Mouse (Mus musculus) limb, embryonic 11.5 days (tissue): ENCODE measurements around the gene Podxl2. TPM values are rescaled to one million over a fixed set of nuclear protein-coding genes. Genes with fewer than 3 reads are reported as not detected.

ENCODE experiments used
- ATAC-seq: fragments of 200-750 bp; cut with Nextera tagmentation; 2 replicates; pipeline ENCODE4 v1.8.0; 2017; ENCODE audit warnings: low read depth; ENCODE audit not compliant: insufficient number of reproducible peaks, low FRiP score, low TSS enrichment
- DNase-seq: peaks from one replicate; pipeline ENCODE4 v3.0.0-alpha.2; 2015; ENCODE audit warnings: low spot score
- H3K27ac ChIP-seq: fragments of 300-500 bp; sonication (generic); replicated peaks from 2 replicates; pipeline ENCODE4 v1.5.1; 2014; ENCODE audit warnings: low read depth, mild to moderate bottlenecking, low read length
- H3K27me3 ChIP-seq: fragments of 300-500 bp; sonication (generic); 2 replicates; pipeline ENCODE4 v1.6.1; 2014; ENCODE audit warnings: mild to moderate bottlenecking, low read length, mixed read lengths; ENCODE audit not compliant: control insufficient read depth, insufficient read depth
- H3K36me3 ChIP-seq: fragments of 300-500 bp; sonication (generic); 2 replicates; pipeline ENCODE4 v1.6.1; 2014; ENCODE audit warnings: mild to moderate bottlenecking, low read length, moderate library complexity, mixed read lengths; ENCODE audit not compliant: control insufficient read depth, insufficient read depth
- H3K4me1 ChIP-seq: fragments of 300-500 bp; sonication (generic); 2 replicates; pipeline ENCODE4 v1.6.1; 2014; ENCODE audit warnings: low read length, mixed read lengths; ENCODE audit not compliant: control insufficient read depth, insufficient read depth
- H3K4me2 ChIP-seq: fragments of 300-500 bp; sonication (generic); 2 replicates; pipeline ENCODE4 v1.6.1; 2014; ENCODE audit warnings: low read depth, mild to moderate bottlenecking, moderate library complexity; ENCODE audit not compliant: severe bottlenecking
- H3K4me3 ChIP-seq: fragments of 300-500 bp; sonication (generic); 2 replicates; pipeline ENCODE4 v1.5.1; 2014; ENCODE audit warnings: low read depth, low read length
- H3K9ac ChIP-seq: fragments of 300-500 bp; sonication (generic); 2 replicates; pipeline ENCODE4 v1.6.1; 2014; ENCODE audit warnings: mild to moderate bottlenecking, low read length
- H3K9me3 ChIP-seq: fragments of 300-500 bp; sonication (generic); 2 replicates; pipeline ENCODE4 v1.6.1; 2016; ENCODE audit warnings: low read length; ENCODE audit not compliant: control insufficient read depth
- WGBS: fragments of 180-500 bp; shearing (Covaris S2); extraction: QIAGEN DNeasy Blood & Tissue Kit; methylation state at CpG from one replicate; pipeline ENCODE4 v1.1.7; 2014; 5-methylcytosine and 5-hydroxymethylcytosine counted together
- polyA plus RNA-seq: library from polyadenylated mRNA; unstranded; fragments of >200 nt; fragmentation: Nextera tagmentation; extraction: Ambion mirVana; gene quantifications from 2 replicates; pipeline ENCODE4 v1.2.1, GENCODE M21; 2014

The Podxl2 gene
- polyA plus RNA-seq, 1 experiment from 2014 or later, result 50.2 TPM

- Histone ChIP-seq H3K9ac (peak overlapping the region; percentile 59), H3K4me2 (peak overlapping the region; percentile 74), H3K27ac (no peak overlapping the region; the same call in 1 of the 2 replicates), H3K27me3 (no peaks in the 10 kb centered on the region), H3K4me3 (peak overlapping the region; percentile 72), H3K4me1 (peaks cover 6% of the 10 kb centered on the region), H3K9me3 (no peaks in the 10 kb centered on the region), H3K36me3 (no peaks in the 10 kb centered on the region; the same call in 1 of the 2 replicates)
- ATAC-seq (no peak), DNase-seq (no peak)
- 55% methylated on average over 9 of the region's 9 CpGs for WGBS
Measured at GRCm38 (mm10) chr6:88840791-88841513, 33.9 kb downstream of the Podxl2 start.

DNA sequence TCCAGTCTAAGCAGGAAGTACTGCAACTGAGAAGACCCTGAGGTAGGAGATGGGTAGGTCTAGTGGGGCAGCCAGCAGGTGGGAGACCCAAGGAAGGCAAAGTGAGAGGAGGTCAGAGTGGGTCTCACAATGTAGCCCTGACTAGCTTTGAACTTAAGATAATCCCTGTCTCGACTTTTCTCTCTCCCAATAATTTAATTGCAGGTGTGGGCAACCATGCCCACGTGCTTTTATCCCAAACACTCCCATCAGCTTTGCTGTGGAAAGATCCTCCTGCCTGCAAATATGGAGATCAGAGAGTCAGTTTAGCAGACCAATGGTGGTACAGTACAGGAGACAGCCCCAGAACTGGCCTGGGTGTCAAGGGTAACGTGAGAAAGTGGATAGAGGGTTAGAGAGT lies 34.6 kb downstream of the Podxl2 start:
- Histone ChIP-seq H3K9ac (no peak overlapping the region), H3K4me3 (no peak overlapping the region), H3K36me3 (no peaks in the 10 kb centered on the region; the same call in 1 of the 2 replicates), H3K27me3 (no peaks in the 10 kb centered on the region), H3K9me3 (no peaks in the 10 kb centered on the region), H3K27ac (no peak overlapping the region), H3K4me2 (no peak overlapping the region), H3K4me1 (peaks cover 6% of the 10 kb centered on the region)
- no peak for ATAC-seq
- no peak for DNase-seq
- 72% methylated on average over 3 of the region's 3 CpGs for WGBS

DNA sequence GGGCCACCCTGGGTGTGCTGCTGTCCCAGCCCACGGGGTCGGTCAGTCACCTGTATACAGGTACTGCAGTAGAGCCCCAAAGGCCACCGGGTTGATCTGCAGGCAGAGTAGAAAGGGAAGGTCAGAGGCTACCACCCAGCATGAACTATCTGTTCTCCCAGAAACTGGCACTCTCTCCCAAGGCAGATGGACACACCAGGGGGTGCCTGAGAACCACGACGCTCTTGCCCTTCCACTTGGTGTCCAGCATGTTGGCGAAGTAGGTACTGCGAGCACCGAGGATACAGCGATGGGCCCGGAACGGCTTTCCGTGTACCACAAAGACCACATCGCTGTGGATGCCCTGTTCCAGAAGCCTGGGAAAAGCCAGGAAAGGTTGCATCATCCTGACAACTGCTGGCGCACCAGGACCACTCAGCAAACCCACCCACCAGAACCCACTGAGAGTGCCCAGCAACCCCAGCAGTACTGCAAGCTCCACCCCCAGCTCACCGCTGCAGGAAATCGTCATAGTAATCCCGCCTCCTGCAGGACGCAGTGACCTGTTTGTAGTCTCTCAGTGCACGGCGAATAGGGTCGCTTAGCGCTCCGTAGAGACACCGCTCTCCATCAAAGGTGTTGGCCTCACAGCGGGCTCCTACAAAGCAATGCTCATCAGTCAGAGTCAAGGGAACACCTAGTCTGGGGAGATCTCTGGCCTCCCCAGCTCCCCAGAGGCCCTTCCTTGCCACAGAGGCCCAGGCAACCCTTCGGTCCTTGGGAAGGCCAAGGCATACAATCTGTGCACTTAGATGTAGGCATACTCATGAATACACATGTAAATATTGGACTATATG lies 35.5 kb downstream of the Podxl2 start:
- no peak for DNase-seq

GRCm38 (mm10) chr6:88838613-88839012 lies 36.2 kb downstream of the Podxl2 start:
- Histone ChIP-seq H3K9ac (no peak overlapping the region), H3K27ac (no peak overlapping the region), H3K4me3 (no peak overlapping the region), H3K4me1 (peaks cover 6% of the 10 kb centered on the region), H3K27me3 (no peaks in the 10 kb centered on the region), H3K36me3 (no peaks in the 10 kb centered on the region; the same call in 1 of the 2 replicates), H3K9me3 (no peaks in the 10 kb centered on the region), H3K4me2 (no peak overlapping the region)
- WGBS, result 88% methylated on average over 10 of the region's 10 CpGs
- no peak for DNase-seq
- ATAC-seq, result no peak

More for the DNA sequence above, 35.5 kb downstream of the Podxl2 start:
- Histone ChIP-seq H3K36me3 (no peaks in the 10 kb centered on the region; the same call in 1 of the 2 replicates), H3K9me3 (no peaks in the 10 kb centered on the region), H3K4me3 (no peak overlapping the region), H3K4me1 (peaks cover 6% of the 10 kb centered on the region), H3K9ac (no peak overlapping the region), H3K27ac (no peak overlapping the region), H3K27me3 (no peaks in the 10 kb centered on the region), H3K4me2 (no peak overlapping the region)
- no peak for ATAC-seq
- WGBS, result 84% methylated on average over 26 of the region's 26 CpGs

DNA sequence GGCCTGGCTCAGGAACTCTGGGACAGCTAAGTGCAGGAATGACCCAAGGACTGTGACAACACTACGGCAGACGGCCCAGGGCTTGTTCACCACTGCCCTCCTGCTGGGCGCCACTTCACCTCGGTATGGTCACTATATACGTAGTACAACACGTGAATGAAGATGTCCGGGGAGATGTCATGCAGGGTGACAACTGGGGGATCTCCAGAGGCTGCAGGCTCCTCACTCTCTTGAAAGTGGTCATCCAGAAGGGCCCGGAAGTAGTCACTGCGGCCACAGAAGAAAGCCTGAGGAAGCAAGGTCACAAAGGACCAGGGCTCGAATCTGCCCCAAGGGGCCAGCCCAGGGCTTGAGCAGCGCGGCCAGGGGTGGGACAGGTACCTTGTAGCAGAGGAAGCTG lies 36.8 kb downstream of the Podxl2 start:
- H3K27me3 ChIP-seq, result no peaks in the 10 kb centered on the region
- no peak overlapping the region for H3K4me3 ChIP-seq
- WGBS, result 96% methylated on average over 12 of the region's 12 CpGs
- no peak for DNase-seq
- H3K27ac ChIP-seq, result no peak overlapping the region
- no peaks in the 10 kb centered on the region; the same call in 1 of the 2 replicates for H3K36me3 ChIP-seq
- H3K9ac ChIP-seq, result no peak overlapping the region
- ATAC-seq, result no peak
- no peaks in the 10 kb centered on the region for H3K9me3 ChIP-seq
- no peak overlapping the region for H3K4me2 ChIP-seq
- peaks cover 4% of the 10 kb centered on the region for H3K4me1 ChIP-seq

DNA sequence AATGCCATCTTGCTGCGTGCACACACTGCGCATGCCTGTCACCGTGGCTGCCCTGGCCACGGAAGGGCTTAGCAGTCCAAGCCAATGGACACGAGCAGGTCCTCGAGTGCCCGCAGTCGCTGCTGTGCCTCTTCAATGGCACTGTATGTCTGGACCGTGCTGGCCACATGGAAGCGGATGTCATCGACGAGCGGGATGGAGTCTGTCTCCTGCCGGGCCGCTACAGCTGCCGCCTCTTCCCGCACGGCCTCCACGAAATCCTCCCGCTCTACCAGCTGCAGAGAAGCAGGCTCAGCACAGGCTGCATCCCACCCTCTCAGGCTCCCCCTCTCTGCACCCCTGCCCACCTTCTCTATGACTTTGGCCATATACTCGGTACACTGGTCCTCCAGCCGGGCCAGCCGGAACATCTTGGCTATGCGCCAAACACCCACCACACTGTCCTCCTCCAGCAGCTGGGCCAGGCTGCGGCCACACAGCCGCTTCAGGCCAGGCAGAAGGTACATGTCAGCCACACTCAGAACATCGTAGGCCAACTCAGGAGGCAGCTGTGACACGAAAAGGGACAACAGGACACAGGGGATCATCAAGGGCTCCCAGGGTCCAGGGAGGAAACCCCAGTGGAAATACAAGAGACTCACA lies 38.5 kb downstream of the Podxl2 start:
- no peak overlapping the region for H3K27ac ChIP-seq
- no peak overlapping the region for H3K4me3 ChIP-seq

GRCm38 (mm10) chr6:88835047-88835446 lies 39.8 kb downstream of the Podxl2 start:
- DNase-seq, result no peak
- Histone ChIP-seq H3K4me2 (no peak overlapping the region), H3K27me3 (no peaks in the 10 kb centered on the region), H3K4me3 (no peak overlapping the region), H3K9ac (no peak overlapping the region), H3K36me3 (no peaks in the 10 kb centered on the region; the same call in 1 of the 2 replicates), H3K4me1 (no peaks in the 10 kb centered on the region), H3K9me3 (no peaks in the 10 kb centered on the region), H3K27ac (no peak overlapping the region)
- WGBS, result 59% methylated on average over 5 of the region's 5 CpGs
- no peak for ATAC-seq

More for the DNA sequence above, 38.5 kb downstream of the Podxl2 start:
- Histone ChIP-seq H3K36me3 (no peaks in the 10 kb centered on the region; the same call in 1 of the 2 replicates), H3K4me1 (peaks cover 3% of the 10 kb centered on the region; the same call in 1 of the 2 replicates), H3K9me3 (no peaks in the 10 kb centered on the region), H3K27me3 (no peaks in the 10 kb centered on the region), H3K4me2 (no peak overlapping the region), H3K9ac (no peak overlapping the region)
- DNase-seq (no peak), ATAC-seq (no peak)
- WGBS, result 91% methylated on average over 28 of the region's 28 CpGs
